Mouse (Mus musculus) thymus, postnatal 0 days (tissue): Measurements from ENCODE around the gene Rhbdf2. TPM values are rescaled to one million over a fixed set of nuclear protein-coding genes. Genes with fewer than 3 reads are reported as not detected.

ENCODE experiments used
- DNase-seq: peaks from one replicate; pipeline ENCODE4 v3.0.0-alpha.2; 2015; ENCODE audit warnings: low spot score
- polyA plus RNA-seq: library from polyadenylated mRNA; unstranded; fragments of >200 nt; fragmentation: Nextera tagmentation; extraction: Ambion mirVana; gene quantifications from 2 replicates; pipeline ENCODE4 v1.2.1, GENCODE M21; 2015

Rhbdf2 gene
- polyA plus RNA-seq, 1 experiment from 2014 or later, result 8.8 TPM

DNA sequence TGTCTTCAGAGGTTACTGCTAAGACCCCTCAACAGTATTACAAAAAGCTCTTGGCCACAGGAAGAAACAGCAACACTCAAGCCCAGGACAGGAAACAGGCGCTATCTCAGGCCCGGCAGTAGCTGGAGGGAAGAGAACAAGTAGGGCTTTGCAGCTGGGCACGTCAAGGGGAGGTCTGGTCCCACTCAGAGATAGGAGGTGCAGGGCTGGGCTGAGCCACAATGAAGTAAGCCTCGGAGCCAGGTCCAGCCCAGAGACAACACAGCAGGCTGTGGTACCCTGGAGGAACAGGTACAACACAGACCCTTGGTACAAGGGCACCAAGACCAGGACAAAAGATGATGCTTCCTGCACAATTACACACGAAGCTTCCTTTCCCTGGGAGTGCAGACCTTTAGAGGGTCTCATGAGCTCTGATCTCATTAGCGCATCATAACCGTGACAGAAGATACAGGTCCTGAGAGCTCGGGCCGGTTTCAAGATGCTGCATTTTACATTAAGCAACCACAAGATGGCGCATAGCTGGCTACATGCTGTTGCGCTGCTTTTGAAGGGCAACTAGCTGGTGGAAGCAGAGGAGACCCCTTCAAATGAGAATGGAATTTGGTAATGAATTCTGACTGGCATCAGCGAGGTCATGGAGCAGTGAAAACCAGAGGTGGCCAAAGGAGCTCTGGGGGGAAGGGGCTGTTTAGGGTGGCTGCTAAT lies 72.5 kb downstream of the Rhbdf2 start:
- DNase-seq, result peak; percentile 66

DNA sequence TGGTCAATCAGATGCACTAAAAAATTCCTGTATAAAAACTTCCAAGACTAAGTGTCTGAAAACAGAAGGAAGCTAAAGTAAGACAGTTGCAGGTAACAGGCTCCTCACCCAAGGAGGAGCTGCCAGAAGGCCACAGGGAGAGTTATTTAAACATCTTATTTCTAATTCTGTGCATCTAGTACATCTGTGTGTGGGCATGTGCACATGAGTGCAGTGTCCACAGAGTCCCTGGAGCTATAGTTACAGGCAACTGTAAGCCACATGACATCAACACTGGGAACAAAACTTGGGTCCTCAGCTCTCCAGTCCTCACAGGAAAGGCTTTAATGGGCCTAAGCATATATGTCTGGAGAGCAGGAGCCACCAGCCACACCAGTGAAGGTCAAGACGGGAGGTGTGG lies 74.6 kb downstream of the Rhbdf2 start:
- DNase-seq, result no peak

GRCm38 (mm10) chr11:116550748-116551147 lies 76.1 kb downstream of the Rhbdf2 start:
- no peak for DNase-seq

DNA sequence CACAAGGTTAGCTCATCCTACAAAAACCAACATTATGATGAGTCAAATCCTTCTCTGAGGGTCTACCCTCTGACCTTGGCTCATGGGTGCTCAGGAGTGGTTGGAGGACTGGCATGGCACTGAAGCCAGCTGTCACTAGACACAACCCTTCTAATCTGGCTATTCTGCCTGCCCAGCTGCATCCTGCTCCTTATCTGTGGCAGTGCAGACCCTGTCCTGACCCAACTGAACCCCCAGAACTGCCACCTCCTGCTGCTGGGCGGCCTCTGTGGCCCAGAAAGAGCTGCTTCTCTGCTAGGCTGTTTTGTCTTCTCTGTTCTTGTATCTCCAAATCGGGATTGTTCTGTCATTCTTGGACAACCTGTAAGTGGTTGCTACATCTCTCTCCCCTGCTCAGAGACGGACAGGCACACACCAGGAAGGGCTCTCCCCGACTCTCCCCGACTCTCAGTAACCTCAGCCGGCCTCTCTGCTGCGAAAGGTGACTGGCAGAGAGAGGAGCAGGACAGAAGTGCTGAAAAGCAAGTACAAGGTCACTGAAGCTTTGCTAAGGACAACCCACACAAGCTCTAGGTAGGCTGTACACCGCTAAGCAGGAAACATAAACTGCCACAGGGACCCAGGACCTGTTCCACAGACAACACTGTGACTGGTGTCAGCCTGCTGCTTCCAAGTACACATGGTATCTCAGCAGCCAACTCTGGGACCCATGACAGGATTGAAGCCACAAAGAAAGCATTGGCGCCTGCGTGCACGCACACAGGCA lies 77.4 kb downstream of the Rhbdf2 start:
- DNase-seq, result no peak

DNA sequence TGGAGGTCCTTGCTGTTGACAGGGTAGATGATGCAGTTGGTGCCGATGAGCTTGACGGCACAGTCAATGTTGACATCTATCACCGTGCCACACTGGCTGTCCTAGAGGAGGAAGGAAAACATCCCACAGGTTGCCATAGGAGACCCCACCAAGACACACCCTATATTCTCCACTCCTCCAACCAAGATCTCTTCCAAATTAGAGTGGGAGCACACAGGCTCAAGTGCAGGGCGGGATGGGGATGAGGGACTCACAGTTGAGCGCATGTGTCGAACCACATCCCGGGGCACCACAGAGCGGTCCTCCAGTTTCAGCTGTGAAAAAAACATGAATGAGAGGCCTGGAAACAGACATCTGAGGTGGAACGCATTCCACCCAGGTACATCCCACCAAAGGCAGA lies 78.0 kb downstream of the Rhbdf2 start:
- DNase-seq, result no peak

Other genes starting within 250 kb of the Rhbdf2 start
- gene Rnf157, start 214.0 kb downstream of the Rhbdf2 start, polyA plus RNA-seq, result 52.3 and 56.7 TPM in 2 replicates
- gene Ubald2, start 192.9 kb downstream of the Rhbdf2 start, polyA plus RNA-seq, result 81.9 and 82.9 TPM in 2 replicates
- 0.05 and 0.35 TPM in 2 replicates for gene Qrich2, start 160.8 kb downstream of the Rhbdf2 start, polyA plus RNA-seq
- 90.9 and 96.6 TPM in 2 replicates for gene Prpsap1, start 132.8 kb downstream of the Rhbdf2 start, polyA plus RNA-seq
- 13.7 and 14.8 TPM in 2 replicates for gene Sphk1, start 96.1 kb downstream of the Rhbdf2 start, polyA plus RNA-seq
- gene Ube2o, start 45.6 kb downstream of the Rhbdf2 start, polyA plus RNA-seq, result 6.4 and 6.8 TPM in 2 replicates
- not detected in 2 replicates for gene Aanat, start 40.6 kb downstream of the Rhbdf2 start, polyA plus RNA-seq
- 0.27 and 0.57 TPM in 2 replicates for gene Prcd, start 26.5 kb upstream of the Rhbdf2 start, polyA plus RNA-seq
- 7.9 and 8.1 TPM in 2 replicates for gene Cygb, start 27.3 kb upstream of the Rhbdf2 start, polyA plus RNA-seq
- not detected in 2 replicates for gene St6galnac1, start 148.5 kb upstream of the Rhbdf2 start, polyA plus RNA-seq
- gene Mxra7, start 201.0 kb upstream of the Rhbdf2 start, polyA plus RNA-seq, result 4.8 and 5.0 TPM in 2 replicates
- gene Mettl23, start 216.3 kb upstream of the Rhbdf2 start, polyA plus RNA-seq, result 139 and 143 TPM in 2 replicates
- 58.6 and 62.2 TPM in 2 replicates for gene Jmjd6, start 216.4 kb upstream of the Rhbdf2 start, polyA plus RNA-seq
- 32.6 and 35.3 TPM in 2 replicates for gene Mfsd11, start 225.4 kb upstream of the Rhbdf2 start, polyA plus RNA-seq
- 853 and 857 TPM in 2 replicates for gene Srsf2, start 226.1 kb upstream of the Rhbdf2 start, polyA plus RNA-seq